1 mouse cellular context compared by ENCODE assay signal in the genomic region with DNA sequence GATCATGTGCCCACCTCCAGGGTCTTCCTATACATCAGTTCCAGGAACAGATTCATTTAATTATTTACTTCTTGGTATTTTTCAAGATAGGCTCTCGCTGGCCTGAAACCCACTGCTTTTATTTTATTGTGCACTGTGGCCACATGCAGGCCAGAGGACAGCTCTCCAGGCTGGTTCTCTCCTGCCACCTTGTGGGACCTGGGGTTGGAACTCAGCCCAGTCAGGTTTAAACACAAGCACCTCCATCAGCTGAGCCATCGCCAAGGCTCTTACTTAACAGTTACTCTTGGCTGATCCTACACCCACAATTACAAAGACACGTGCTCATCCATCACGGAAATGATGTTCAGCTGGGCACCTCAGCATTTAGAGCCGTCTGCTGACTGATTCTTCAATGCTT.
TF ChIP-seq lines count a peak whose summit lies in the region.

No protein-coding gene starts in this region.

TF ChIP-seq in MEL, 35 proteins besides CTCF, POLR2A, EP300 and RAD21:
- peak; percentile 67 for TF ChIP-seq SMC3 (IDR thresholded peaks at IDR 0.05; ENCODE audit: low read depth, low read length)
- TF ChIP-seq NELFE (IDR thresholded peaks at IDR 0.05; ENCODE audit: low read depth, low read length) = no peak
- TF ChIP-seq ZC3H11A (IDR thresholded peaks at IDR 0.05; ENCODE audit: low read depth, low read length) = peak; percentile 54; the same call in 1 of the 2 replicates
